Mouse (Mus musculus) neural tube, postnatal 0 days (tissue): ENCODE results near the gene Jade2. TPM values are rescaled to one million over a fixed set of nuclear protein-coding genes. Genes with fewer than 3 reads are reported as not detected.

ENCODE experiments used
- polyA plus RNA-seq: library from polyadenylated mRNA; unstranded; fragments of >200 nt; fragmentation: Nextera tagmentation; extraction: Ambion mirVana; gene quantifications from 2 replicates; pipeline ENCODE4 v1.2.1, GENCODE M21; 2015

The Jade2 gene
- polyA plus RNA-seq: 1.5 and 1.6 TPM in 2 replicates

GRCm38 (mm10) chr11:51857081-51857671 lies at the start of gene Jade2:
Jade2 (minus strand) TSS chr11:51857653.

Other genes starting within 250 kb of the Jade2 start
- gene Nhp2, start 237.9 kb downstream of the Jade2 start, polyA plus RNA-seq: 92.6 and 107 TPM in 2 replicates
- gene Rmnd5b, start 221.8 kb downstream of the Jade2 start, polyA plus RNA-seq: 64.2 and 70.1 TPM in 2 replicates
- gene N4bp3, start 206.8 kb downstream of the Jade2 start, polyA plus RNA-seq: 34.1 and 36.4 TPM in 2 replicates
- 1.5 and 1.7 TPM in 2 replicates for gene D930048N14Rik, start 206.7 kb downstream of the Jade2 start, polyA plus RNA-seq
- gene 0610009B22Rik, start 168.8 kb downstream of the Jade2 start, polyA plus RNA-seq: 94.9 and 118 TPM in 2 replicates
- gene Sec24a, start 94.0 kb downstream of the Jade2 start, polyA plus RNA-seq: 13.1 and 13.5 TPM in 2 replicates
- 237 and 253 TPM in 2 replicates for gene Sar1b, start 94.0 kb downstream of the Jade2 start, polyA plus RNA-seq
- 104 and 110 TPM in 2 replicates for gene Cdkn2aipnl, start 110.0 kb upstream of the Jade2 start, polyA plus RNA-seq
- gene Ube2b, start 143.1 kb upstream of the Jade2 start, polyA plus RNA-seq: 204 and 233 TPM in 2 replicates
- 32.2 and 33.7 TPM in 2 replicates for gene Cdkl3, start 146.6 kb upstream of the Jade2 start, polyA plus RNA-seq
- gene Ppp2ca, start 241.0 kb upstream of the Jade2 start, polyA plus RNA-seq: 126 and 134 TPM in 2 replicates